Mouse (Mus musculus) thymus, adult 2 months (tissue): Measurements from ENCODE around the gene Pyy. TPM values are rescaled to one million over a fixed set of nuclear protein-coding genes. Genes with fewer than 3 reads are reported as not detected.

Experiments used
- DNase-seq: peaks from one replicate; pipeline ENCODE4 v3.0.0; 2021
- H3K27ac ChIP-seq: fragments of 200-500 bp; 2 replicates; pipeline ENCODE4 v1.5.1; 2012; ENCODE audit warnings: low read length, control low read depth; ENCODE audit not compliant: control insufficient read depth, insufficient read depth
- H3K27me3 ChIP-seq: fragments of 200-500 bp; 2 replicates; pipeline ENCODE4 v1.6.1; 2012; ENCODE audit warnings: mild to moderate bottlenecking, low read length, moderate library complexity, mixed read lengths; ENCODE audit not compliant: control insufficient read depth, insufficient read depth
- H3K36me3 ChIP-seq: fragments of 200-500 bp; 2 replicates; pipeline ENCODE4 v1.6.1; 2012; ENCODE audit warnings: mild to moderate bottlenecking, low read length, moderate library complexity; ENCODE audit not compliant: control insufficient read depth, insufficient read depth
- H3K4me1 ChIP-seq: fragments of 200-500 bp; replicated peaks from 2 replicates; pipeline ENCODE4 v1.6.1; 2012; ENCODE audit warnings: low read length; ENCODE audit not compliant: control insufficient read depth, insufficient read depth
- H3K4me3 ChIP-seq: fragments of 200-500 bp; 2 replicates; pipeline ENCODE4 v1.5.1; 2012; ENCODE audit warnings: mild to moderate bottlenecking, low read length, control low read depth, moderate library complexity; ENCODE audit not compliant: control insufficient read depth, insufficient read depth
- CTCF ChIP-seq: fragments of 200-500 bp; IDR thresholded peaks from 2 replicates; pipeline ENCODE4 v1.5.1; 2012; ENCODE audit warnings: mild to moderate bottlenecking, control low read depth, low read length, moderate library complexity, borderline replicate concordance; ENCODE audit not compliant: control insufficient read depth, poor library complexity, insufficient read depth; ENCODE audit errors: extremely low read depth
- POLR2A ChIP-seq: fragments of 200-500 bp; IDR thresholded peaks from 2 replicates; pipeline ENCODE4 v1.6.1; 2012; ENCODE audit warnings: mild to moderate bottlenecking, low read length, control low read depth, moderate library complexity; ENCODE audit not compliant: control insufficient read depth, poor library complexity, insufficient read depth; ENCODE audit errors: extremely low read depth
- WGBS: fragments of 180-500 bp; shearing (Covaris S2); methylation state at CpG from one replicate; pipeline ENCODE4 v1.1.7; 2018; 5-methylcytosine and 5-hydroxymethylcytosine counted together
- polyA plus RNA-seq: library from polyadenylated mRNA; depleted of rRNA; stranded (reverse); fragments of >200 nt; gene quantifications from 2 replicates; pipeline ENCODE4 v1.2.3, GENCODE M21; 2012

Gene Pyy
- polyA plus RNA-seq, 1 experiment = 53.2 TPM

GRCm38 (mm10) chr11:102087081-102087751 lies 20.4 kb downstream of the Pyy start:
- 1% methylated on average over 39 of the region's 39 CpGs for WGBS
- TF ChIP-seq CTCF (0 out of 2 replicates have a peak, but pooled peaks have one; percentile 11), POLR2A (no peak)
- no peak overlapping the region for H3K27ac ChIP-seq
- H3K4me1 ChIP-seq = peaks cover 25% of the 10 kb centered on the region
- H3K4me3 ChIP-seq = peak overlapping the region; percentile 36
- peak; percentile 39 for DNase-seq
- H3K36me3 ChIP-seq = no peaks in the 10 kb centered on the region
- peaks cover 19% of the 10 kb centered on the region for H3K27me3 ChIP-seq

- no peak overlapping the region for H3K4me3 ChIP-seq
Measured at GRCm38 (mm10) chr11:102086331-102086730, 21.3 kb downstream of the Pyy start.

GRCm38 (mm10) chr11:102084159-102084558 lies 23.5 kb downstream of the Pyy start:
- DNase-seq = no peak
- TF ChIP-seq POLR2A (no peak), CTCF (no peak)
- Histone ChIP-seq H3K36me3 (no peaks in the 10 kb centered on the region), H3K4me3 (no peak overlapping the region), H3K4me1 (peaks cover 23% of the 10 kb centered on the region), H3K27ac (no peak overlapping the region), H3K27me3 (peaks cover 19% of the 10 kb centered on the region)
- 84% methylated on average over 7 of the region's 7 CpGs for WGBS

More at GRCm38 (mm10) chr11:102086331-102086730, 21.3 kb downstream of the Pyy start:
- H3K27me3 ChIP-seq = peaks cover 19% of the 10 kb centered on the region
- TF ChIP-seq POLR2A (no peak), CTCF (no peak)
- H3K4me1 ChIP-seq = peaks cover 25% of the 10 kb centered on the region
- no peak overlapping the region for H3K27ac ChIP-seq
- WGBS = 44% methylated on average over 3 of the region's 3 CpGs
- H3K36me3 ChIP-seq = no peaks in the 10 kb centered on the region
- DNase-seq = no peak

- WGBS = 78% methylated on average over 4 of the region's 4 CpGs
- H3K4me3 ChIP-seq = no peak overlapping the region
- TF ChIP-seq CTCF (no peak), POLR2A (no peak)
- no peak for DNase-seq
- H3K27ac ChIP-seq = no peak overlapping the region
- H3K36me3 ChIP-seq = no peaks in the 10 kb centered on the region
- H3K27me3 ChIP-seq = peaks cover 11% of the 10 kb centered on the region
- peaks cover 15% of the 10 kb centered on the region for H3K4me1 ChIP-seq
Measured at GRCm38 (mm10) chr11:102083193-102083592, 24.4 kb downstream of the Pyy start.

GRCm38 (mm10) chr11:102082322-102082721 lies 25.3 kb downstream of the Pyy start:
- H3K36me3 ChIP-seq = no peaks in the 10 kb centered on the region

GRCm38 (mm10) chr11:102073722-102074121 lies 33.9 kb downstream of the Pyy start:
- H3K4me3 ChIP-seq = no peak overlapping the region
- 76% methylated on average over 14 of the region's 14 CpGs for WGBS
- H3K27ac ChIP-seq = no peak overlapping the region
- TF ChIP-seq POLR2A (no peak), CTCF (no peak)
- H3K27me3 ChIP-seq = no peaks in the 10 kb centered on the region
- H3K36me3 ChIP-seq = no peaks in the 10 kb centered on the region
- H3K4me1 ChIP-seq = no peaks in the 10 kb centered on the region; the same call in 1 of the 2 replicates
- no peak for DNase-seq

More at GRCm38 (mm10) chr11:102082322-102082721, 25.3 kb downstream of the Pyy start:
- H3K4me1 ChIP-seq = peaks cover 6% of the 10 kb centered on the region
- H3K4me3 ChIP-seq = no peak overlapping the region
- TF ChIP-seq POLR2A (no peak), CTCF (no peak)
- WGBS = 12% methylated on average over 18 of the region's 18 CpGs
- DNase-seq = no peak
- no peak overlapping the region for H3K27ac ChIP-seq
- H3K27me3 ChIP-seq = peaks cover 8% of the 10 kb centered on the region; the same call in 1 of the 2 replicates

GRCm38 (mm10) chr11:102072729-102073128 lies 34.9 kb downstream of the Pyy start:
- DNase-seq = no peak
- no peak overlapping the region for H3K4me3 ChIP-seq
- WGBS = 20% methylated on average over 5 of the region's 5 CpGs
- no peaks in the 10 kb centered on the region for H3K36me3 ChIP-seq
- H3K27ac ChIP-seq = no peak overlapping the region
- no peaks in the 10 kb centered on the region for H3K27me3 ChIP-seq
- no peaks in the 10 kb centered on the region; the same call in 1 of the 2 replicates for H3K4me1 ChIP-seq
- TF ChIP-seq POLR2A = no peak
- no peak for TF ChIP-seq CTCF
